Comparison of ENCODE assay signal across 12 mouse cellular contexts in genomic region chr19:45614928-45615327, GRCm38 (mm10). TPM values are rescaled to one million over a fixed set of nuclear protein-coding genes. Genes with fewer than 3 reads are reported as not detected.
DNase-seq lines count a peak whose midpoint lies in the region; ATAC-seq lines count a peak whose summit lies in the region.
"Had no signal": no experiment of that assay in that cellular context is flagged by ENCODE, and none has a peak within 500 bp of the region (broad histone marks: within the 10 kb centered on the region; RNA-seq: fewer than 3 reads in every experiment).

No protein-coding gene starts in this region.

- no peaks in the 10 kb centered on the region for H3K27me3 ChIP-seq in liver, embryonic 12.5 days (replicated peaks)
- no peaks in the 10 kb centered on the region for H3K27me3 ChIP-seq in liver, embryonic 11.5 days (replicated peaks; ENCODE audit: control insufficient read depth, insufficient read depth, low read length)
- H3K27me3 ChIP-seq in neural tube, embryonic 15.5 days (replicated peaks) = no peaks in the 10 kb centered on the region
- H3K27me3 ChIP-seq: limb, embryonic 15.5 days had no signal

- H3K36me3 ChIP-seq in liver, embryonic 12.5 days = no peaks in the 10 kb centered on the region
- H3K36me3 ChIP-seq in liver, embryonic 11.5 days (ENCODE audit: control insufficient read depth, insufficient read depth, low read length) = no peaks in the 10 kb centered on the region
- H3K36me3 ChIP-seq in neural tube, embryonic 15.5 days = no peaks in the 10 kb centered on the region

- no peaks in the 10 kb centered on the region for H3K9me3 ChIP-seq in liver, embryonic 12.5 days (replicated peaks)
- no peaks in the 10 kb centered on the region for H3K9me3 ChIP-seq in liver, embryonic 11.5 days (ENCODE audit: control insufficient read depth, low read length)
- no peaks in the 10 kb centered on the region for H3K9me3 ChIP-seq in neural tube, embryonic 15.5 days (replicated peaks)
- H3K9me3 ChIP-seq: limb, embryonic 15.5 days had no signal

- H3K27ac ChIP-seq in liver, embryonic 12.5 days = no peak overlapping the region
- no peak overlapping the region for H3K27ac ChIP-seq in liver, embryonic 11.5 days (ENCODE audit: low read depth, low read length)
- H3K27ac ChIP-seq in neural tube, embryonic 15.5 days (replicated peaks) = peak overlapping the region; percentile 48; the same call in 1 of the 2 replicates
- H3K27ac ChIP-seq: limb, embryonic 15.5 days had no signal

- no peak overlapping the region for H3K4me2 ChIP-seq in liver, embryonic 12.5 days
- H3K4me2 ChIP-seq in liver, embryonic 11.5 days = no peak overlapping the region
- H3K4me2 ChIP-seq in neural tube, embryonic 15.5 days = no peak overlapping the region
- H3K4me2 ChIP-seq: limb, embryonic 15.5 days had no signal

- H3K9ac ChIP-seq in liver, embryonic 12.5 days = no peak overlapping the region
- H3K9ac ChIP-seq in liver, embryonic 11.5 days (ENCODE audit: low read depth, low read length) = no peak overlapping the region
- H3K9ac ChIP-seq in neural tube, embryonic 15.5 days (replicated peaks) = no peak overlapping the region
- H3K9ac ChIP-seq: limb, embryonic 15.5 days had no signal

- peaks cover 17% of the 10 kb centered on the region for H3K4me1 ChIP-seq in liver, embryonic 12.5 days
- H3K4me1 ChIP-seq in liver, embryonic 11.5 days (replicated peaks; ENCODE audit: control insufficient read depth, insufficient read depth, low read length) = no peaks in the 10 kb centered on the region; the same call in 1 of the 2 replicates
- H3K4me1 ChIP-seq in neural tube, embryonic 15.5 days = peaks cover 28% of the 10 kb centered on the region

- peak; percentile 33 to 49 for DNase-seq in cerebellum, postnatal 25 days
- no peak for DNase-seq in cerebellum, adult 11 months
- DNase-seq in liver, embryonic 11.5 days (ENCODE audit: low spot score) = no peak
- peak; percentile 66 for DNase-seq in fibroblast of lung, adult 2 months (ENCODE audit: low read depth)
- no peak for DNase-seq in urinary bladder, postnatal 4 days (ENCODE audit: low spot score in 2 of 2)
- DNase-seq in c-Kit-positive CD71-positive TER-119-positive erythroid progenitor cells, embryonic 14.5 days (ENCODE audit: low spot score) = no peak
- DNase-seq: adrenal gland, adult 8-10 months; kidney, adult 9 months; spleen, adult 18-20 months had no signal

- no peak overlapping the region for H3K4me3 ChIP-seq in liver, embryonic 12.5 days
- H3K4me3 ChIP-seq in liver, embryonic 11.5 days (ENCODE audit: low read depth, low read length) = no peak overlapping the region
- H3K4me3 ChIP-seq in neural tube, embryonic 15.5 days (replicated peaks) = no peak overlapping the region
- H3K4me3 ChIP-seq: limb, embryonic 15.5 days had no signal

- 69% methylated on average over 3 of the region's 3 CpGs for WGBS in liver, embryonic 12.5 days (ENCODE audit: insufficient replicate concordance)
- 59% methylated on average over 3 of the region's 3 CpGs for WGBS in liver, embryonic 11.5 days
- WGBS in neural tube, embryonic 15.5 days = 56% methylated on average over 3 of the region's 3 CpGs

- peak; percentile 18; the same call in 1 of the 2 replicates for ATAC-seq in liver, embryonic 12.5 days
- ATAC-seq in liver, embryonic 11.5 days (replicated peaks; ENCODE audit: low FRiP score) = no peak
- peak; percentile 60; the same call in 1 of the 2 replicates for ATAC-seq in neural tube, embryonic 15.5 days (ENCODE audit: low FRiP score)

RNA-seq across cellular contexts. Expression of gene Fbxw4, which starts 45.2 kb away (rescaled TPM):
- polyA plus RNA-seq in liver, embryonic 12.5 days (2016; fragmentation: Nextera tagmentation; extraction: Ambion mirVana) = 4.3 and 4.6 TPM in 2 replicates
- polyA plus RNA-seq in liver, embryonic 11.5 days (2014; fragmentation: Nextera tagmentation; extraction: Ambion mirVana) = 3.0 and 5.0 TPM in 2 replicates
- polyA plus RNA-seq in neural tube, embryonic 15.5 days (2015; fragmentation: Nextera tagmentation; extraction: Ambion mirVana) = 8.2 and 8.4 TPM in 2 replicates

RNA-seq across cellular contexts. Expression of gene Gm17018, which starts 54.5 kb away (rescaled TPM):
- polyA plus RNA-seq in liver, embryonic 12.5 days (2016; fragmentation: Nextera tagmentation; extraction: Ambion mirVana) = 21.4 and 25.5 TPM in 2 replicates
- 34.7 and 36.8 TPM in 2 replicates for polyA plus RNA-seq in liver, embryonic 11.5 days (2014; fragmentation: Nextera tagmentation; extraction: Ambion mirVana)
- polyA plus RNA-seq in neural tube, embryonic 15.5 days (2015; fragmentation: Nextera tagmentation; extraction: Ambion mirVana) = 76.7 and 80.3 TPM in 2 replicates

RNA-seq across cellular contexts. Expression of gene Poll, which starts 54.6 kb away (rescaled TPM):
- 9.2 and 9.9 TPM in 2 replicates for polyA plus RNA-seq in liver, embryonic 12.5 days (2016; fragmentation: Nextera tagmentation; extraction: Ambion mirVana)
- 15.2 TPM in 2 replicates for polyA plus RNA-seq in liver, embryonic 11.5 days (2014; fragmentation: Nextera tagmentation; extraction: Ambion mirVana)
- polyA plus RNA-seq in neural tube, embryonic 15.5 days (2015; fragmentation: Nextera tagmentation; extraction: Ambion mirVana) = 11.0 and 11.6 TPM in 2 replicates

Comparison
In these comparisons a context has a peak if more than half of its experiments do, and no peak if none do; other contexts are left out.
1. DNase-seq: peak in cerebellum, postnatal 25 days (2 of 2) and fibroblast of lung, adult 2 months (single experiment); none in cerebellum, adult 11 months (single experiment), liver, embryonic 11.5 days (single experiment), urinary bladder, postnatal 4 days (0 of 2) and c-Kit-positive CD71-positive TER-119-positive erythroid progenitor cells, embryonic 14.5 days (single experiment).